Mouse (Mus musculus): ENCODE data around the gene Lmod3. TPM values are rescaled to one million over a fixed set of nuclear protein-coding genes. Genes with fewer than 3 reads are reported as not detected.

Lmod3 gene
- polyA plus RNA-seq, 1 experiment from 2014 or later: not detected

GRCm38 (mm10) chr6:97289838-97290237 is 37.3 kb upstream of the Lmod3 start:
- Histone ChIP-seq H3K36me3 (replicated peaks) (peaks cover 51% of the 10 kb centered on the region), H3K4me1 (peaks cover 29% of the 10 kb centered on the region), H3K27me3 (replicated peaks; ENCODE audit: low read depth, poor library complexity, severe bottlenecking) (no peaks in the 10 kb centered on the region; the same call in 1 of the 2 replicates), H3K27ac (replicated peaks) (no peak overlapping the region), H3K4me3 (no peak overlapping the region), H3K9me3 (no peaks in the 10 kb centered on the region)
- WGBS: 85% methylated on average over 4 of the region's 4 CpGs
- DNase-seq (ENCODE audit: low spot score): no peak

GRCm38 (mm10) chr6:97289316-97289820 is 36.8 kb upstream of the Lmod3 start:
- Histone ChIP-seq H3K36me3 (replicated peaks) (peaks cover 46% of the 10 kb centered on the region), H3K9me3 (no peaks in the 10 kb centered on the region), H3K27ac (replicated peaks) (no peak overlapping the region), H3K4me1 (peaks cover 29% of the 10 kb centered on the region), H3K27me3 (replicated peaks; ENCODE audit: low read depth, poor library complexity, severe bottlenecking) (no peaks in the 10 kb centered on the region; the same call in 1 of the 2 replicates), H3K4me3 (no peak overlapping the region)
- DNase-seq (ENCODE audit: low spot score): no peak
- WGBS: 64% methylated on average over 10 of the region's 10 CpGs

GRCm38 (mm10) chr6:97288047-97288855 is 35.7 kb upstream of the Lmod3 start:
- no peak for DNase-seq (ENCODE audit: low spot score)
- H3K4me3 ChIP-seq: no peak overlapping the region
- peaks cover 26% of the 10 kb centered on the region for H3K4me1 ChIP-seq
- 68% methylated on average over 19 of the region's 19 CpGs for WGBS
- no peak overlapping the region for H3K27ac ChIP-seq (replicated peaks)
- H3K9me3 ChIP-seq: no peaks in the 10 kb centered on the region
- peaks cover 36% of the 10 kb centered on the region for H3K36me3 ChIP-seq (replicated peaks)
- H3K27me3 ChIP-seq (replicated peaks; ENCODE audit: low read depth, poor library complexity, severe bottlenecking): no peaks in the 10 kb centered on the region; the same call in 1 of the 2 replicates

GRCm38 (mm10) chr6:97286332-97286731 is 33.8 kb upstream of the Lmod3 start:
- Histone ChIP-seq H3K36me3 (replicated peaks) (peaks cover 17% of the 10 kb centered on the region), H3K9me3 (no peaks in the 10 kb centered on the region), H3K27ac (replicated peaks) (no peak overlapping the region), H3K4me3 (no peak overlapping the region), H3K27me3 (replicated peaks; ENCODE audit: low read depth, poor library complexity, severe bottlenecking) (no peaks in the 10 kb centered on the region), H3K4me1 (peaks cover 19% of the 10 kb centered on the region)
- no peak for DNase-seq (ENCODE audit: low spot score)
- WGBS: 90% methylated on average over 5 of the region's 5 CpGs

- Histone ChIP-seq H3K4me3 (no peak overlapping the region), H3K36me3 (replicated peaks) (peaks cover 14% of the 10 kb centered on the region), H3K9me3 (no peaks in the 10 kb centered on the region), H3K27ac (replicated peaks) (no peak overlapping the region), H3K27me3 (replicated peaks; ENCODE audit: low read depth, poor library complexity, severe bottlenecking) (peaks cover 20% of the 10 kb centered on the region), H3K4me1 (peaks cover 9% of the 10 kb centered on the region; the same call in 1 of the 2 replicates)
- no peak for DNase-seq (ENCODE audit: low spot score)
- WGBS: 91% methylated on average over 1 of the region's 1 CpGs
These were observed 31.1 kb upstream of the Lmod3 start for GRCm38 (mm10) chr6:97283676-97284075.

GRCm38 (mm10) chr6:97278878-97279277 is 26.3 kb upstream of the Lmod3 start:
- Histone ChIP-seq H3K36me3 (replicated peaks) (no peaks in the 10 kb centered on the region), H3K4me3 (no peak overlapping the region), H3K9me3 (no peaks in the 10 kb centered on the region), H3K27ac (replicated peaks) (no peak overlapping the region), H3K4me1 (peaks cover 27% of the 10 kb centered on the region), H3K27me3 (replicated peaks; ENCODE audit: low read depth, poor library complexity, severe bottlenecking) (peaks cover 46% of the 10 kb centered on the region)
- 34% methylated on average over 6 of the region's 6 CpGs for WGBS
- no peak for DNase-seq (ENCODE audit: low spot score)

- H3K4me3 ChIP-seq: peak overlapping the region; percentile 48
- peak overlapping the region; percentile 63 for H3K27ac ChIP-seq (replicated peaks)
- peaks cover 46% of the 10 kb centered on the region for H3K27me3 ChIP-seq (replicated peaks; ENCODE audit: low read depth, poor library complexity, severe bottlenecking)
- peak; percentile 82 for DNase-seq (ENCODE audit: low spot score)
- WGBS: 3% methylated on average over 19 of the region's 19 CpGs
- no peaks in the 10 kb centered on the region for H3K36me3 ChIP-seq (replicated peaks)
- H3K9me3 ChIP-seq: no peaks in the 10 kb centered on the region
- H3K4me1 ChIP-seq: peaks cover 27% of the 10 kb centered on the region
These were observed 25.6 kb upstream of the Lmod3 start for GRCm38 (mm10) chr6:97278014-97278787.

- Histone ChIP-seq H3K4me1 (peaks cover 31% of the 10 kb centered on the region), H3K4me3 (no peak overlapping the region), H3K27ac (replicated peaks) (no peak overlapping the region), H3K36me3 (replicated peaks) (no peaks in the 10 kb centered on the region), H3K27me3 (replicated peaks; ENCODE audit: low read depth, poor library complexity, severe bottlenecking) (peaks cover 46% of the 10 kb centered on the region), H3K9me3 (no peaks in the 10 kb centered on the region)
- DNase-seq (ENCODE audit: low spot score): no peak
- WGBS: 65% methylated on average over 5 of the region's 5 CpGs
These were observed 24.4 kb upstream of the Lmod3 start for GRCm38 (mm10) chr6:97276890-97277497.

- DNase-seq (ENCODE audit: low spot score): no peak
- H3K9me3 ChIP-seq: no peaks in the 10 kb centered on the region
- no peak overlapping the region for H3K27ac ChIP-seq (replicated peaks)
- 44% methylated on average over 4 of the region's 4 CpGs for WGBS
- H3K4me1 ChIP-seq: peaks cover 31% of the 10 kb centered on the region
- H3K36me3 ChIP-seq (replicated peaks): no peaks in the 10 kb centered on the region
- no peak overlapping the region for H3K4me3 ChIP-seq
- H3K27me3 ChIP-seq (replicated peaks; ENCODE audit: low read depth, poor library complexity, severe bottlenecking): peaks cover 46% of the 10 kb centered on the region
These were observed 23.8 kb upstream of the Lmod3 start for GRCm38 (mm10) chr6:97276366-97276765.

GRCm38 (mm10) chr6:97275760-97276159 is 23.2 kb upstream of the Lmod3 start:
- 61% methylated on average over 4 of the region's 4 CpGs for WGBS
- peaks cover 45% of the 10 kb centered on the region for H3K27me3 ChIP-seq (replicated peaks; ENCODE audit: low read depth, poor library complexity, severe bottlenecking)
- H3K36me3 ChIP-seq (replicated peaks): no peaks in the 10 kb centered on the region
- no peak overlapping the region for H3K27ac ChIP-seq (replicated peaks)
- peaks cover 31% of the 10 kb centered on the region for H3K4me1 ChIP-seq
- H3K9me3 ChIP-seq: no peaks in the 10 kb centered on the region
- no peak for DNase-seq (ENCODE audit: low spot score)
- no peak overlapping the region for H3K4me3 ChIP-seq

GRCm38 (mm10) chr6:97273777-97274176 is 21.2 kb upstream of the Lmod3 start:
- no peaks in the 10 kb centered on the region for H3K36me3 ChIP-seq (replicated peaks)
- no peak for DNase-seq (ENCODE audit: low spot score)
- H3K4me1 ChIP-seq: peaks cover 26% of the 10 kb centered on the region
- no peaks in the 10 kb centered on the region for H3K9me3 ChIP-seq
- no peak overlapping the region for H3K4me3 ChIP-seq
- no peak overlapping the region for H3K27ac ChIP-seq (replicated peaks)
- H3K27me3 ChIP-seq (replicated peaks; ENCODE audit: low read depth, poor library complexity, severe bottlenecking): peaks cover 26% of the 10 kb centered on the region
- WGBS: 89% methylated on average over 3 of the region's 3 CpGs

- H3K9me3 ChIP-seq: no peaks in the 10 kb centered on the region
- H3K4me3 ChIP-seq: no peak overlapping the region
- H3K27me3 ChIP-seq (replicated peaks; ENCODE audit: low read depth, poor library complexity, severe bottlenecking): peaks cover 25% of the 10 kb centered on the region
- H3K4me1 ChIP-seq: peaks cover 22% of the 10 kb centered on the region
- no peaks in the 10 kb centered on the region for H3K36me3 ChIP-seq (replicated peaks)
- H3K27ac ChIP-seq (replicated peaks): 0 out of 2 replicates have a peak overlapping the region, but pooled peaks have one; percentile 10
- no peak for DNase-seq (ENCODE audit: low spot score)
- 85% methylated on average over 16 of the region's 16 CpGs for WGBS
These were observed 20.6 kb upstream of the Lmod3 start for GRCm38 (mm10) chr6:97273058-97273710.

All from embryonic facial prominence, embryonic 10.5 days (tissue).